Mouse (Mus musculus) gastrocnemius, postnatal 25 days (tissue): Measurements from ENCODE around the gene Smyd3. TPM values are rescaled to one million over a fixed set of nuclear protein-coding genes. Genes with fewer than 3 reads are reported as not detected.
A peak's percentile ranks its signal among the peaks of the same experiment; 100 is the strongest.

Experiments used
- DNase-seq: peaks from one replicate; pipeline ENCODE4 v3.0.0; 2022
- long read RNA-seq, 2 experiments: library from polyadenylated mRNA; stranded (forward); transcript quantifications; one replicate each; pipeline ENCODE4 v2.0.0; 2021
- total RNA-seq, 2 experiments: library from RNA; stranded (reverse); gene quantifications; 1 replicate in 1 of 2; 2 replicates in 1 of 2; pipeline ENCODE4 v1.2.3; 2021

Smyd3 gene
- total RNA-seq, result 1 to 10 TPM; 4.1 to 4.6 TPM
- long read RNA-seq, experiment 1, partial matches to known transcripts, result 1 of 2 reads
- long read RNA-seq, experiment 1, other reads (novel, unspliced or antisense), result 1 of 2 reads
- long read RNA-seq, experiment 2, partial matches to known transcripts, result 0 of 2 reads
- long read RNA-seq, experiment 2, other reads (novel, unspliced or antisense), result 1 of 2 reads

DNA sequence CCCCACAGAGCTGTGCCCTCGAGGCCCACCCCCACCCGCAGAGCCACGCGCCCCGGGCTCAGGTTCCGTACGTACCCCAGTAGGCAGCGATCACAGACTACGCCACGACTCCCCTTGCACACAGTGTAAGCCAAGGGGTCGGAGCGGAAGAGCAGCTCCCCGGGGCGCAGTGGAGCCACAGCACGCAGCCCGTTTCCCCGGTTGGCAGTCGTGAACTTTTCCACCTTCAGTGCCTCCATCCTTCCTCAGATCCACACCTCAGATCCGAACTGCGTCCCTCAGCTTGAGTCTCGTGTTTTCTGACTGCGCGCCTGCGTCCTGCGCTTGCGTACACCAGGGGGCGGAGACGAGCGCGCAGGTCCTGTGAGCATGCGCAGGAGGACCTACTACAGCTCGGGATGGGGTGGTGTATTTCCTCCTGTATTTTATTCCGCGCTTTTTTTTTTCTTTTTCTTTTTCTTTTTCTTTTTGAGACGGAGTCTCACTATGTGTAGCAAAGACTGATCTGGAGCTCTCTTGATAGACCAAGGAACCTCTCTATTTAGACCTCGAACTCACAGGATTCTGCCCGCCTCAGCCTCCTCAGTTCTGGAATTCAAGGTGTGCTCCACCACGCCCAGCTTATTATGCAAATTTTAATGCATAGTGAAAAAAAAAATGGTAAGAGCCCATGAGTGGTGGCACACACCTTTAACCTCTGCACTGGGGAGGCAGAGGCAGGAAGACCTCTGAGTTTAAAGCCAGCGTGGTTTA lies at the start of gene Smyd3:
Gene Smyd3, minus strand, starts transcription at position 329 of the 753 bp plus-strand sequence.
- peak; percentile 68 for DNase-seq

DNA sequence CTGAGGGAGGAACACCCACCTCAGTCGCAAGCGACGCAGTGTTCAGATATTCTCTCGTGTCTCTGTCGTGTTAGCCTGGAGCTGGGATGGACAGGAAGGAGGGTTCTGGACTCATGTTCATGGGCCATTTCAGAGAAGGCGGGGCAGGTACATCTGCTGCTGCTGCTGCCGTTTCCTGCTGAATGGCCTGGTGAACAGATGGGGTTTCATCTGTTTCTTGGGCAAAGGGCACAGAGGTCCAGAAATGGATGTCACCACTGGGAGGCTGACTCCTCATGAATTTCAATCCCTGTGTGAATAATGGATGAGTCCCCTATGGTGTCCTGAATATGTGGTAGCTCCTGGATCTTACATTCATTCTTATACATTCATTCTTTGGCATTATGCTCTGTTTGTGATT lies 49.7 kb upstream of the Smyd3 start:
- DNase-seq, result no peak

DNA sequence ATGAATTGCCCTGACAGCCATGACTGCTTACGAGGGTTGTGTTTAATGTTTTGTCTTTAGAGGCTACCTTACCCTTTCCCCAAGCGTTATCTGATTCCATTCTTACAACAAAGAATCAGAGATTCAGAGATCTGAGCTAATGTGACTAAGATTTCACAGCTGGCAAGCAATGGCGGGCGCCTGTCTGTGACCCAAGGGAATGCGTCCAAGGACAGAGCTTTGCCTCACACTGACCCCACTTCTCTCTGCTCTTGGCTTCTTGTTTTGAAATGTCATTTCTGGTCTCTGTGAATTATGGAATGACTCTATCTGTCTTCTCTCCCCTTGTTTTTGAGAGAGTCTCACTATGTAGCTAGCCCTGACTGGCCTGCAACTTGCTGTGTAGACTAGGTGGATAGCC lies 46.1 kb upstream of the Smyd3 start:
- no peak for DNase-seq

DNA sequence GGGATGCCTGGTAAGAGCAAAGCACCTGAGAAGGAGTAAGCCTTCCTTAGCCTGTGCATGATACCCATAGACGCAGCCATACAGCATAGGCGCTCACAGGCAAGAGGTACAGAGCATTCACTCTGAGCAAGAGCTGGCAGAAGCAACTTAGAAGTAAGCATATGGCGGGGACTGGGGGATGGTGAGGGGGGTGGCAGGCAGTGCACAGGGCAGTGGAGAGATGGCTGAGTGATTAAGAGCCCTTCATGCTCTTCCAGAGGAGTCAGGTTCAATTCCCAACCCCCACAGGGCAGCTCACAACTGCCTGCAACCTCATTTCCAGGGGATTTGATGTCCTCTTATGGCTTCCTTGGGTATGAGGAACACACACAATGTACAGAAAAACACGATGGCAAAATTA lies 45.4 kb upstream of the Smyd3 start:
- DNase-seq, result no peak

DNA sequence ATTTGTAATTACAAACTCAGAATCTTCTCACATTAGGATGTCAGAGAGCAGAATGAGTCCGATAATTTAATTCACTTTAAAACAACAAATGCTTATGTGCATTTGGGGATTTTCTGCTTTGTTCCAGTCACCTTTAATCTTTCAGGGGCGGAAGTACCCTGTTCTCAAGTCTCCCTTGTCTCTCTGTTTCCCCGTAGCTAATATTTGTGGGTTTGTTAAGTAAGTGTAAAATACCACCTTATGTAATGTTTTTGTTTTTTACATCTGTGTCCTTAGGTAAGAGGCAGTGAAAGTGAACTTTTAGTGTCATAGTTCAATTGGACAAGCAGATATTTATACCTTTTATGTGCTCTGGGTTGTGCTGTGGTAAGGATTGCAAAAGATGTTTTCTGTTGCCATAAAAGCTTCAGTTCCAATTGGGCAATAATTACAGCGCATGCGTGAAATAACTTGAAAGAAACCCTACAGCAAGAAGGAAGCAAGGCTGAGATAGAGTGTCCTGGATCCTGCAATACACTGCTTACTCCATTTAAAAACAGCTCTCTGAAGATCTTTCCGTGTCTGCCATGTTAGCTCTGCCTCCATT lies 43.1 kb upstream of the Smyd3 start:
- no peak for DNase-seq

DNA sequence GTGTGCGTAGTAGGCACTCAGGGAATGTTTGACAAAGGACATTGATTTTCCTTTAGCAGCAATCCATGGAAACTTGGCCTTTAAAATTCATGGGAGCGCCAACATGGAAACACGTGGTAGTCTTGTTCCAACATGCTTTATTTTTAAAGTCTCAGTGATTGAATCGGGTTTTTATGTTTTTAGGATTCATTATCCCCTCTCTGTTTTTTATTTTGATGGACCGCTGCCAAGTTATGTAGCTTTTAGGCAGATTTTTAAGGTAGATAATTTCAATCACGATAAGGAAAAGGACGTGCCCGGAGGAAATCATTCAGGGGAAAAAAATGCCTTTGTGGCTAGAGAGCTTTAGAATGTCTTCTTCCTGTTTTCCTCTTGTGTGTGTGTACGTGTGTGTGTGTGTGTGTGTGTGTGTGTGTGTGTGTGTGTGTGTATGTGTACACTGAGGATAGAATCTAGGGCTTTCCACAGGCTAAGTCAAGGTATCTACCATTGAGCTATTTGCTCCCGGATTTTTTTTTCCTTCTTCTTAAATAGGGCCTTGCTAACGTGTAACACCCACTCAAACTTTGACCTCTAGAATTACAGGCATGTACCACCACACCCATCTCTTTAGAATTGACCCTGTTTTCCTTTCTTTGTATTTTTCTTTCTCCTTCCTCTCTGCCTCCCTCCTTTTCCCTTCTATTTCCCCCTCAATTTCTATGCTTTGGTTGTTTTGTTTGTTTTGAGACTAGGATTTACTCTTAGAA lies 41.8 kb upstream of the Smyd3 start:
- no peak for DNase-seq

DNA sequence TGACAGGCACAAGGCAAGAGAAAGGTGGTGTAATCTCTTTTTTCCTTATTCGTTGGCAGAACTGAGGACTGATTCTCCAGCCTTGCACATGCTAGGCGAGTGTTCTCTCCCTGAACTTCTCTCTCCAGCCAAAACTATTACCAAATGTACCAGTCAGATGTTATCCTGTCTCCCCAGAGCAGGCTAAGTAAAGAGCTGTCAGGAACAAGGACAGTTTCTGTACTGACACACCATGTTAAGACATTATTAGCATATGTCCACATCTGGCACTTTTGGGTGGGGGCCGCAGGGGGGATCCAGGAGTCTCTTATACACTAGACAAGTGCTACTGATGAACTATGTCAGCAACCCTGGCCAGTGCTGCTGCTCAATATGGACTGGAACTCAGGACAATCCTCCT lies 39.1 kb upstream of the Smyd3 start:
- DNase-seq, result no peak

DNA sequence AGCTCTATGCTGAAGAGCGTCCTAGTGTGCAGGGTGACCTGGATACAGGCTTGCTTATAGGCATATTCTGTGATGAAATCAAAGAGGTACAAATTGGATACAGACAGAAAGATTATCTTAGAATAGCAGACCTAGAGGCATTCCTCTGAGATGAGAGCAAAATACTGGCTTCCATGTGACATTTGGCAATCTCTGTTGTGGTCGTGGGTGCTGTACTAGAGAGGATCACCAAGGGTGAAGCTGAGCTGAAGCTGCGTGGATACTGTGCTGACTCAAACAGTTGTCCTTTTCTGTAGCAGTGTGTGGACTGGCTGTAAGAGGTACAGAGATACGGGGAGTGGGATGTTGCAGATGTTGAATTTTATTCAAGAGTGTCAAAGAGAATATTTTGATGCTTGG lies 36.1 kb upstream of the Smyd3 start:
- no peak for DNase-seq

DNA sequence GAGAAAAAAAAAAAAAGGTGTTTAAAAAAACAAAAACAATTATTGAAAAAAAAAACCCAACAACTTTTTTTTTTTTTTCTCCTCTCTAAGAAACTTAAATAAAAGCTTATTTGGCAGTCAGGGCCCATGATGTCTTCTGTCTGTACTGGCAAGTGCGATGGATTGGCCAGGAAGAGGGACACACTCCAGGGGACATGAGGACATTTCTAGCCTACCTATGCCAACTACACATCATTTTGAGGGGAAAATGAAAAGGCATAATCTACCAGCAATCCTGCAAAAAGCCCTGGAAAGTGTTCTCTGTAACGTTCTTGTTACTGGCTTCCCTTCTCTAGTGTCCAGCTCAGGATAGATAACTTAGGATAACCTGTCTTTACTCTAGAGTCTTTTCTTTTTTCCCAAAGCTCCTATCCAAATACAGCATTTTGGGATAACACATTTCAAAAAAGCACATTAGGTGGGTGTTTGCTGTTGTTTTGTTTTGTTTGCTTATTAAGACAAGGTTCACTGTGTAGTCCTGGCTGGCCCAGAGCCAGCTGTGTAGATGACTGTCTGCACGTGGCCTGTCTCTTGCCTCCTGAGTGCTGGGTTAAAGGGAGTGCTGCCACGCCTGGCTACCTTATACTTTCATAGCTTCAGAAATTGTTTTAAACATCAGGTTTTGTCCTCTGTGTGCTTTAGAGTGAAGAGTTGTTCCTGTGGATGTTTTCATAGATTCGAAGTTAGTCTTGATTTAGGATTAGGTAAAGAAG lies 35.5 kb upstream of the Smyd3 start:
- no peak for DNase-seq

DNA sequence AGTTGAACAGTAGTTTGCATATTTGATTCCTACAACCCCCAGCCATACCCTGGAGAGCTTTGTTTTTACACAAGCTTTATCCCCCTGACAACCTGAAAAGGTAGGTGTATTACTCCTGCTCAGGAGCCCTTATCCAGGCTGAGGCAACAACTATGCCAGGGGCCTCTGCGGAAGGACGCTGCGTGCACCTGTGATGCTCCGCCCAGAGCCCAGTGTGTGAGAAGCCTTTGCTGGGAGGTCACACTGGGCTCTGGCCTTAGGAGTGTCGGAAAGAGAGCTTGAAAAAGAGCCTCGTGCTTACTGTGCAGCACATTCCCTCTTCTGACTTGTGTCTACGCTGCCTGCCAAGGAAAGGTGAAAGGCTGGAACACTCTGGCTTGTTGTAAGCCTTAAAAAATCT lies 34.9 kb upstream of the Smyd3 start:
- no peak for DNase-seq

DNA sequence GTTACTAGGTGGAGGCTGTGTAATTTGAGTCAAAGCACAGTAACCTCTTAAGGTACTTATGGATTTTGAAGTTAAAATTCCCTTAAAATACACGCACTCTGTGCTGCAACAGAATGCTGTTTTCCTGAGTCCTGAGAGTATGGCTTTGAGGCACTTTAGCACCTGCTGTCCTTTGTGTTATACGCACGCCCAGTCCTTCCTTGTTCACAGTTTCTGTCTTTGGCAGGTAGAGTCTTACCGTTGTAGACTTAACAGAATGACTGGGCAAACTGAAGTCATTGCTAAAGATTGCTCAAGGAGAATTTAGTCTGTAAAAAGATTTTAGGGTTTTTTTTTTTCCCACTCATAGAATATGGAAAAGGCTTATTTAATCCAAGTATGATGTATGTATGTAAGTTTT lies 34.1 kb upstream of the Smyd3 start:
- no peak for DNase-seq

DNA sequence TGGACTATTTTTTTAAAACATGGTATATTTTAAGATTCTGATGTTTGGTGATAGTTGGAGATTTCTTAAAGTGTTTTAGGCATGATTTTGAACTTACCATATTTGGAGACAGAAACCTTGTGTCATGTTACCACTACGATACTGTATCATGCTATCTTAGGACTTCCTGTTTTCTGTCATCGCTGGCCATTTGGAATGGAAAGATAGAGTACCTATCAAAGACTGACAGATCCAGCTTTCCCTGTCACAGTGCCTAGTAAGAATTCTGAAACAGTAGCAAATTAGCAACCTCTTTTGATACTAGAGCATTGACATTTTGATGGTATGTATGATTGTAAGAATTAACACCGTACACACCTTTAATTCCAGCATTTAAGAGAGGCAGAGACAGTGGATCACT lies 33.5 kb upstream of the Smyd3 start:
- no peak for DNase-seq

DNA sequence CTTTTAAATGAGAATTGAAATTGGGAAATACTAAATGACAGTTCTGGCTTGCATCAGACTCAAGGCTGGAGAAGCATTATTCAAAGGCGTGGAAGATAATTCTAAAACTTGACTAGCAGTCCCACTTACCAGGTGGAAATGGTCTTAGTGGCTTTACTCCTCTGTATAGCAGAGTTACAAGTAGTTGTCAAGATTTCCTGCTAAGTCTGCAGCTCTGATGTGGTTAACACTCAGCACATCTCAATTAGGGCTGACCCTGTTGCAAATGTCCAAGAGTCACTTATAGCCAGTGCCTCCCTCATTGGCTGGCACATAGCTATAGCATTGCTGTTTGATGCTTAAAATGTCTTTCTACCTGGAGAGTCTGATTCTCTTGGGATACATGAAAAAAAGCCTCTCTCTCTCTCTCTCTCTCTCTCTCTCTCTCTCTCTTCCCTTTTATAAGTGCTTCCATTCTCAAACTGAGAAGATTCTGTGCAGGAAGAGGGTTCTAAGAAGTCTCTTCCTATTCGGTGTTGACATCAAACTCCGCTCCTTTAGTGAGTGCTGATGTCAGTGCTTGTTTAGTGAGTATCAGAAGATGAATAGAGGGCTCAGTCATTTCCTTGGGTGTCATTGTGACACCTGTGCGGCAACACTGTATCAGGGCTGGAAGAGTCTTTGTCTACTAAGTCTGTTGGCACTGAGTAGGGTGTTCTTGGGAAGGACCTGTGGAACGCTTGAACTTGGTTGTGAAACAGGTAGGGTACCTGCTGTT lies 31.3 kb upstream of the Smyd3 start:
- DNase-seq, result no peak

DNA sequence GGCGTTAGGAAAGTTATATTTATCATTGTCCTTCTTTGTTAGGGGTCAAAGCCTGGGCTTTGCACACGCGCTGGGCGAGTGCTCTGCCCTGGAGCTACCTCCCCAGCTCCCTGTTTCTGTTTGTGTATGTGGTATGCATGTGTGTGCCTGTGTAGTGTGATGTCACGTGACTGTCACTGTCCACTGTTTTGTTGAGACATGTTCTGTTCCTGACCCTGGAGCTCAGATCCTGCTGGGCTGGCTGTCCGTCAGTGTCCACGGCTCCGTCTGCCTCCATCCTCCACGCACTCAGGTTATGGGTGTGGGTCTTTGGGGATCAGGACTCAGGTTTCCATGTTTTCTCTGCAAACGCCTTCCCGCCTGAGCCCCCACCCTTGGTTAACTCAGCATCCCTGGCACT lies 30.4 kb upstream of the Smyd3 start:
- no peak for DNase-seq

DNA sequence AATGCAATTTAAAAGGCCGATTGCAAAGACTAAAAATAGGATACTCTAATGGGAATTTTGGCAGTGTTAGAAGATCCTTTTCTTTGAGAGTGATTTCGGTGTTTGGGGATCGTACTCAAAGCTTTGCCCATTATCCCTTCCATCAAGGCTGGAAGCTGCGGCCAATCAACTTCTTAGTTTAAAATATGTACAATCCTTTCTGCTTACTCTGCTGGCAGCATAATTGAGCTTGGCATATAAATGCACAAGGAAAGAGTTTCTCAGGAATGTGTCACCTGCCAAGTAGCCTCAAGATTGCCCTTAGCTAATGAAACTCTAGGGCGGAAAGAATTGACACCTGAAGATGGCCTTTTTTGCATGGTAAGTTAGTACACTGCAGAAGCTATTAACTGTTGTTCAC lies 29.3 kb upstream of the Smyd3 start:
- no peak for DNase-seq

DNA sequence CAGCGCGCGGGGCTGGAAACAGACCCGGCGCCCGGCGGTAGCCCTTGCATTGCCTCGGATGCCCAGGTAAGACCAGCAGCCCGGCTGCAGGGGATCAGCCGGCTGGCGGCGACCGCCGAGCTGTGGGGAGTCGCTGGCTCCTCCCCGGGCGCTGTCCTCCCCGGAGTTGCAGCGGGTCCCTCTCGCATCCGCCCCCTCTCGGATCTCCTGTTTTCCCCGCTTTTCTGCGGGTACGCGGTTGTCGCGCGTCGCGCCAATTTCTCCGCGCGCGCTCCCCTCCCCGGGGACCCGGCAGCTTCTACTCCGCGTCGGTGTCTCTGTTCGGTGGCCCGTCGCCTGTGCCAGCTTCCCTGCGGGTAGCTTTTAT lies 28.7 kb upstream of the Smyd3 start:
- DNase-seq, result no peak

DNA sequence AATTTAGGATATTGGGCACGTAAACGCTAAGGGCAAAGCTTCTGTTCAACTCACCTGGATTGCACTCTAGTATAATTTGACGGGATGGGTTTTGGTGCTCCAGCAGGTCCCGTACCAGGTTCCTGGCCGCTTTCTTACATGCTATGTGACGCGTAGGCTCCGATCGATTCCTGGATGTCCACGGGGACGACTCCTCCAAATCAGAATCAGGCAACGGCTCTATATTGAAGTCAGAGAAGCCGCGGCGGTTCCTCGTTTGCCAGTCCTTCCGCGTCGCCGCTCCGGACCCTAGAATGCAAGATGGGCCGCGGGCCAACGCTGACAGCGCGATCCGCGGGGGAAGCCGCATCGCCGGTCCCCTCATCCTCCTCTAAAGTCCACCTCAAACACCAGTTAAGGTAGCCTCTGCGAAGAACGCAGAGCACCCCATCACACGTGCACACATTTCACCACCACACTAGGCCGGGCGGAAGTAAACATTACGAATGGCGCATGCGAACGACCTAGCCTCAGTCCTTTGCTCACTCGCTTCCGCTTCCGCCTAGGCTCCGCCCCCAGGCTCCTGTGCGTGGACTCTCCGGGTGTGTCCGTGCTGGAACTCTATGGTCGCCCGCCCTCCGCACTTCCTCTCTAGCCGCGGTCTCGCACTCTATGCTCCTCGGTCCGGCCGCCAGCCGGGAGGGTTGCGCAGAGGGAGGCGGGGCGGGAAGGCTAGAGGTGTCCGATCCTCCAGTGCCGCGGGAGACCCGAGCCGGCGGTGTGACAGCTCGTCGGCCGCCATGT lies 28.1 kb upstream of the Smyd3 start, which contains the start of the genes Tfb2m and Cnst:
Gene Tfb2m, minus strand, starts transcription at position 500 of the 783 bp plus-strand sequence.
Gene Cnst, plus strand, starts transcription at position 603 of the 783 bp plus-strand sequence.
- peak; percentile 98 for DNase-seq

DNA sequence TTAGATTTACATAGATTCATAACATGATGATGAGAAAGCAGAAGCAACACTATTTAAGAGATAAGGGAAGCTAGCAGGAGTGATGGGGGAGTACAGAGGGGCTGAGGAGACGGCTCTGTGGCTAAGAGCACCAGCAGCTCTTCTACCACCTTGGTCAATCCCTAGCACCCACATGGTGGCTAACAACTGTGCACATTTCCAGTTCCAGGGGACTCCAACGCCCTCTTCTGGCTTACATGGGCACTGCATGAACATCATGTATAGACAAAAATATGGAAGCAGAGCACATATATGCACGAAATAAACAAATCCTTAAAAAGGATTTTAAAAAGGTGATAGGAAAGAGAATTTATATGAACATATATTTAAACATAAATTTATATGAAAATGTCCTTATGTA lies 23.7 kb upstream of the Smyd3 start:
- no peak for DNase-seq

DNA sequence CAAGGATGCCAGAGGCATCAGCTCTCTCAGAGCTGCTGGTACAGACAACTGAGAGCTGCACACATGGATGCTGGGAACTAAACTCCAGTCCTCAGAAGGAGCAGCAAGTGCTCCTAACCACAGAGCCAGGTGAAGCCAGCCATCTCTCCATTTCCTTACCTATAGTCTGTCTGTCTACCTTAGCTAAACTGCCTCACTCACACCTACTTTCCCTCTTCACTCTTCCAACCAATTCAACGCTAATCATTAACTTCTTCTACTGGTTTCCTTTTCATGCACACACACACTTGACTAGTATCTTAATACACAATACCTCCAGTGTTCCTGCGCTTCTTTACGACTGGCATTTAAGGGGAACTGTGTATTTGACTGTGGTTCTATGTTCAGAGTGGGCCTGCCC lies 22.0 kb upstream of the Smyd3 start:
- no peak for DNase-seq

DNA sequence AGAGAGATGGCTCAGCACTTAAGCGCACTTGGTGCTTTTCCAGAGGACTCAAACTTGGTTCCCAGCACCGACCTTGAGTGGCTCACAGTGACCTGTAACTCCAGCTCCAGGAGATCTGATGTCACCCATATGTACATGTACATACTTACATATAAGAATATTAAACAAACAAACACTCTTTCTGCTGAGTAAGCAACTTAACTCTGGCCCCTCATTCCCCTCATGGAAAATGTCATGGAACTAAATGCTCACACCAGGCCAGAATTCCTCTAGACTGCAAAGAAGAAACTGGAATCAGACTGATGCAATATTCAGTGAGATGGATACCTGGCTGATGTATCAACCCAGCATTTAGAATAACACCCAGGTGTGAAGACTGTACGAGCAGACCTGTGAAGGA lies 21.2 kb upstream of the Smyd3 start:
- no peak for DNase-seq

DNA sequence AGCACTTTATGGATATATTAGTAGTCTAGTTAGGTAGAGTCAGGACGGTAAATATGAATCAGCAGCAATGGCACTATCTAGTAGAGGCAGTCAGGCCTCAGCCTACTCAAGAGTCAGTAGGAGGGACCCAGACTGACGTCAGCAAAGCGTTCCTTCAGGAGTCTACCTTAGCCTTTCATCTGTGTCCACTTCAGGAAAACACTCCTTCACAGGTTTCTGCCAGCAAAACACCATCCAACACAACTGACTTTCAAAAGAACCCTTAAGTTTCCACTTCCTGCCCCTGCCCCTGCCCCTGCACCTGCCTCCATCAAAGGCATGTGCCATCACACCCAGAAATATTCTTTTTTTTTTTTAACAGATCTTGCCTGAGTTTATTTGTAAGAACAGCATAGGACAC lies 2.1 kb upstream of the Smyd3 start:
- DNase-seq, result no peak
